Mouse (Mus musculus) cerebellum, adult 2 months (tissue): ENCODE results near the gene Ctcf. TPM values are rescaled to one million over a fixed set of nuclear protein-coding genes. Genes with fewer than 3 reads are reported as not detected.

Experiments
- DNase-seq, 2 experiments: peaks; one replicate each; pipeline ENCODE4 v3.0.0; 2021
- H3K27ac ChIP-seq: fragments of 200-500 bp; 2 replicates; pipeline ENCODE4 v1.5.1; 2012; ENCODE audit warnings: low read length, control low read depth, inconsistent platforms; ENCODE audit not compliant: insufficient read depth
- H3K27me3 ChIP-seq: fragments of 200-500 bp; 2 replicates; pipeline ENCODE4 v1.6.1; 2012; ENCODE audit warnings: inconsistent platforms, mild to moderate bottlenecking, low read length, moderate library complexity; ENCODE audit not compliant: control insufficient read depth, insufficient read depth
- H3K4me1 ChIP-seq: fragments of 200-500 bp; 2 replicates; pipeline ENCODE4 v1.6.1; 2011; ENCODE audit warnings: low read length; ENCODE audit not compliant: control insufficient read depth, insufficient read depth
- H3K4me3 ChIP-seq: fragments of 200-500 bp; replicated peaks from 2 replicates; pipeline ENCODE3; 2011; ENCODE audit warnings: mild to moderate bottlenecking, low read depth, low read length, control low read depth; ENCODE audit not compliant: insufficient read depth
- CTCF ChIP-seq: fragments of 200-500 bp; IDR thresholded peaks from 2 replicates; pipeline ENCODE4 v1.5.1; 2011; ENCODE audit warnings: low read depth, mild to moderate bottlenecking, control low read depth, low read length, moderate library complexity, borderline replicate concordance; ENCODE audit not compliant: insufficient read depth
- POLR2A ChIP-seq: fragments of 200-500 bp; IDR thresholded peaks from 2 replicates; pipeline ENCODE4 v1.6.1; 2011; ENCODE audit warnings: low read length, control low read depth, borderline replicate concordance; ENCODE audit not compliant: insufficient read depth
- WGBS: fragments of 180-500 bp; shearing (Covaris S2); methylation state at CpG from one replicate; pipeline ENCODE4 v1.1.7; 2018; 5-methylcytosine and 5-hydroxymethylcytosine counted together
- polyA plus RNA-seq: library from polyadenylated mRNA; depleted of rRNA; stranded (reverse); fragments of >200 nt; gene quantifications from 2 replicates; pipeline ENCODE4 v1.2.3, GENCODE M21; 2012

Gene Ctcf
- polyA plus RNA-seq, 1 experiment: 41.6 TPM

DNA sequence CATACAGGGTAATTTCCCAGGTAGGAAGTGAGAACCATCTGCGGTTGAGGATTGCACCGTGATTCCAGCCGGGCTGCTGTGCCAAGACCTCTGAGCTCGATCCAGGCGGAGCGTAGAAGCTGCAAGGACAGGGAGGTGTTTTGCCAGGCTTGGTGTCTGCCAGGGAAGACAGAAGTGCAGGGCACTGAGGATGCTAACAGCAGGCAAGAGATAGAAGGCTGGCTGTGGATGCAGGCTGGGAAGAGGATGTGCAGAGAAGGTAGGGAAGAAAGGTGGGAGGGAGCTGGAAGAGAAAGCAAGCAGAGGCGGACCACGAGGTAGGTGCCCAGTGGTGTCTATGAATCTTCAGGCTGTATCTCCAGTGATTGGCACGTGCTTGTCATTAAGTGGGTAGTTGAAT is 24.5 kb upstream of the Ctcf start:
- WGBS: 31% methylated on average over 9 of the region's 9 CpGs
- no peak overlapping the region for H3K4me3 ChIP-seq
- peaks cover 16% of the 10 kb centered on the region for H3K4me1 ChIP-seq
- TF ChIP-seq POLR2A (no peak), CTCF (no peak)
- H3K27me3 ChIP-seq: no peaks in the 10 kb centered on the region
- DNase-seq: peak in 1 of 2 experiments; percentile 34
- H3K27ac ChIP-seq: no peak overlapping the region; the same call in 1 of the 2 replicates

DNA sequence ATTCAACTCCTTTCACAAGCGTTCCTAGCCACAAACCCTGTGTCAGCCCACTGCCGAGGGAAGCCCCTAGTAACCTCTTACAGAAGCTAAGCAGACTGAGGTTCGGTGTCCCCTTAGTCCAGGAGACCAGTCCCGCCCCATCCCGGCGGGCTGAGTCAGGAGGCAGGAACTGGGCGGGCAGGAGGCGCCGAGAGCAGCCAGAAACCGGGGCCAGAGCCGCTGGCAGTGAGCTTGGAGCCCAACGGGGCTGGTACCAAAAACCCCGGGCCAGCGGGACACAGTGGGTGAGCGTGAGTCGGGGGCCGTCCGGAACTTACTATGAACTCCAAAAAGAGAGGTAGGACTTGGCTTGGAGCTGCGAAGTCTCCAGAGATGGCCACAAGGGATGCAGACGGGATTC is 23.3 kb upstream of the Ctcf start:
- 4% methylated on average over 20 of the region's 20 CpGs for WGBS

DNA sequence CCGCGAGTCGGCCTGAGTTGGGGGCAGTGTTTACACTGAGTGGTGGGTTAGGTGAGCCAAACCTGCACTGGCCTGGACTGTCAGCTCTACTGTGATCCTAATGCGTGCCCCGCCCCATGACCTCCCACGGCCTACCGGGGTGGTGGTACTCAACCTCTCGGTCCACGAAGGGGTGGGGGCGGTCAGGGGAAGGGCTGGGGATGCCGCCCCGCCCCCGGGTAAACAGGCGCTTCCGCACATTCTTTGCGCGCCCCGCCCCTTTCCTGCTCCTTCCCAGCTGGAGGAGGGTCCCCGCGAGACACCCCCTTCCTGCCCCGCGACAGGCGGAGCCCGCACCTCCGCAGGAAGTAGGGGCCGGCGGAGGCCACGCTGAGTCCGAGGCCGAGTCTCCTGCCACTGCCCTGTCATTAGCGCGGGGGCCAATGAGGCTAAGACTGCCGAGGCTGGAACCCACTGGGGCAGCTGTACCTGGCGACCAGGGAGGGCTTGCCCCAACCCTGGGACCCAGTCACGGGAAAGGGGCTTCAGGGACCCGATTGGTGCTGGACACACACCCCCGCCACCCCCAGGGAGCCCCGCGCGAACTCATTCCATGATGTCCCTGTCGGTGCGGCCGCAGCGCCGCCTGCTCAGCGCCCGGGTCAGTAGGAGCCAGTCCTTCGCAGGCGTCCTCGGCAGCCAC is 22.4 kb upstream of the Ctcf start:
- WGBS: 11% methylated on average over 50 of the region's 50 CpGs
- Histone ChIP-seq H3K27me3 (no peaks in the 10 kb centered on the region), H3K4me3 (peak overlapping the region; percentile 46), H3K4me1 (peaks cover 12% of the 10 kb centered on the region), H3K27ac (no peak overlapping the region)
- DNase-seq: no peak
- no peak for TF ChIP-seq POLR2A
- no peak for TF ChIP-seq CTCF

More for the DNA sequence above, 23.3 kb upstream of the Ctcf start:
- Histone ChIP-seq H3K4me3 (peak overlapping the region; percentile 26), H3K4me1 (peaks cover 12% of the 10 kb centered on the region), H3K27ac (no peak overlapping the region), H3K27me3 (no peaks in the 10 kb centered on the region)
- peak; percentile 50 to 57 for DNase-seq
- TF ChIP-seq POLR2A (no peak), CTCF (no peak)

DNA sequence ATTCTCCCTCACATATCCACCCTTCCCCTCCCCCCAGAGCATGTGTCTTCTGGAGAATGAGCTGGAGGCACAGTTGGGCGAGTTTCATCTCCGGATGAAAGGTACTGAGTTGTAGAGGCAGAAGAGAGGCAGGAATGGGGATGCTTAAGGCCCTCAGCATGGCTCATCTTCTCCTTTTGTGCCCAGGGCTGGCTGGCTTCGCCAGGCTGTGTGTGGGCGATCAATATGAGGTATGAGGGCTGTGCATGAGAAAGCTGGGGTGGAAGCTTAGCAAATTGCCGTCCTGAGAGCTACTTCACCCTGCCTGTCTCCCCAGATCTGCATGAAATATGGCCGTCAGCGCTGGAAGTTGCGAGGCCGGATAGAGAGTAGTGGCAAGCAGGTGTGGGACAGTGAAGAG is 20.4 kb upstream of the Ctcf start:
- Histone ChIP-seq H3K27ac (no peak overlapping the region), H3K27me3 (no peaks in the 10 kb centered on the region), H3K4me1 (peaks cover 12% of the 10 kb centered on the region), H3K4me3 (no peak overlapping the region)
- TF ChIP-seq CTCF (no peak), POLR2A (no peak)
- no peak for DNase-seq
- 91% methylated on average over 9 of the region's 9 CpGs for WGBS

DNA sequence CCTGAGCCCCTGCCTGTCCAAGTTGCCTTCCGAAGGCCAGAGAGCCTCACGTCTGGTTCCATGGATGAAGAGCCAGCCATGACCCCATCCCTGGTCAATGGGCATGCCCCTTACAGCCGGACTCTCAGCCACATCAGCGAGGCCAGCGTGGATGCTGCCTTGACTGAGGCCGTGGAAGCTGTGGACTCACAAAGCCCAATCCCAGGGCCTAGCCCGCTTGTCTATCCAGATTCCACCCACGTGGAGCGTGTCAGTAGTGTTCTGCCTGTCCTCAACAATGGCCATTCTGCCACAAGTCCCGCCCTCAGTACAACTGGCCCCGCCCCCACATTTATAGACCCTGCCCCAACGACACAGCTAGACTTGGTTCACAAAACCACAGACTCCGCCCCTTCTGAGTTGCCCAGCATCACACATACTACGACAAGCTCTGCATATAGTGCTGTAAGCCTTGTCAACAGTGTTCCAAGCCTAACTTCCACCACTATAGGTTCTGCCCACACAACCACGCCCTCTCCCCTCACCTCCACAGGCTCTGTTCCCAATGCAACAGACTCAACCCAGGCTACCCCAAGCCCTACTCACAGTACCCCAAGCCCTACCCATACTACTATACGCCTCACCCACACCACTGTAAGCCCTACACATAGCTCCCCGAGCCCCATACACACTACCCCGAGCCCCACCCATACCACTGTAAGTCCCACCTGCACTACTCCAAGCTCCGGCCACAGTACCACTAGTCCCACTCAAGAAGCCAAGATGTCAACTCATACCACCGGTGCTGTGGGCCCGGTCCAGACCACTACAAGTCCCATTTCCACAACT is 18.7 kb upstream of the Ctcf start:
- TF ChIP-seq CTCF (no peak), POLR2A (no peak)
- H3K27ac ChIP-seq: no peak overlapping the region
- no peak for DNase-seq

DNA sequence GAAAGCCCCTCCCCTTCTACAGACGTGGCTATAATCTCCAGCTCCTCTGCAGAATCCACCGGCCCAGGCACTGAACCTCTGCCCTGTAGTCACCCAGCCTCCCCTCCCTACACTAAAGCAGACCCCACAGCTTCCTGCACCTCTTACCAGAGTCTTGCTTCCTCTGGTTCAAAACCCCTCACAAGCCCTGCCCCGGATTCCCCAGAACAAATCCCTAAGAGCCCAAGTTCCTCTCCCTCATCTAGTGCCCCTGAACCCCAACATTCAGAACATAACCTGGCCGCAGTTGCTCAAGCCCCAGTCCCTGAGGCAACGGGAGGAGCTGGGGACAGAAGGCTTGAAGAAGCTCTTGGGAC is 18.1 kb upstream of the Ctcf start:
- no peak for DNase-seq
- no peak overlapping the region for H3K27ac ChIP-seq
- peaks cover 20% of the 10 kb centered on the region for H3K4me1 ChIP-seq
- H3K4me3 ChIP-seq: no peak overlapping the region
- no peaks in the 10 kb centered on the region for H3K27me3 ChIP-seq
- 93% methylated on average over 5 of the region's 5 CpGs for WGBS
- no peak for TF ChIP-seq CTCF
- TF ChIP-seq POLR2A: no peak

More for the DNA sequence above, 18.7 kb upstream of the Ctcf start:
- no peaks in the 10 kb centered on the region for H3K27me3 ChIP-seq
- no peak overlapping the region for H3K4me3 ChIP-seq
- H3K4me1 ChIP-seq: peaks cover 14% of the 10 kb centered on the region
- WGBS: 89% methylated on average over 21 of the region's 21 CpGs

DNA sequence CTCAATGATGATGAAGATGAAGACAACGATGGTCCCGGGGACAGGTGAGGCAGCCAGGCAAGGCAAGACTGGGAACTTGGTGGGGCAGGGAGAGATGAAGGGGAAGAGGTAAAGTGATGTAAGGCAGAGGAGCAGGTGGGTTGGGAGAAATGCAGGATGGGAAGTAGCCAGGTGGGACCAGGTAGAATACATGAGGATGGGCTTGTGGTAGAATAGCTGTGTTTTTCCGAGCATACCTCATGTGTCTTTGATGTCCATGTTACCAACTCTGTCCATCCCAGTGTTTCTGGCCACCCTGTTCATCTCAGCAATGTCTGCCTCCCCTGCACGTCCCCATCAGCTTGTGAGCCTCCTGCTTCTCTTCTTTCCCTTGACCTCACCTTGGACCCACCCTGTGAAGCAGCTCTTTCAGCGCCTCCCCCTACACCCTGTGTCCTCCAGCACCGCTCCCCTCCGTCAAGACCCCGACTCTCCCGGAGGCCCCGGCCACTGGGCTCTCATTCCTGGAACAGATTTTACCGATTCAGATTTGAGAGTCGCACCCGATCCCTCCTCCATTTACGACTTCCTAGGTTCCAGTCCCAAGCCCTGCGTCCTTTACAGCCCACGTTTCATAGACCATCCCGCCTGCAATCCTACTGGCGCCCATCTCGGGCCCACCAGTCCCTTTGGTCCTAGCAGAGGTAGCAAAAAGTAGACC is 17.3 kb upstream of the Ctcf start:
- no peak overlapping the region for H3K27ac ChIP-seq
- H3K4me1 ChIP-seq: peaks cover 15% of the 10 kb centered on the region
- H3K27me3 ChIP-seq: no peaks in the 10 kb centered on the region
- no peak overlapping the region for H3K4me3 ChIP-seq
- WGBS: 94% methylated on average over 19 of the region's 19 CpGs
- TF ChIP-seq POLR2A (no peak), CTCF (no peak)
- DNase-seq: no peak

DNA sequence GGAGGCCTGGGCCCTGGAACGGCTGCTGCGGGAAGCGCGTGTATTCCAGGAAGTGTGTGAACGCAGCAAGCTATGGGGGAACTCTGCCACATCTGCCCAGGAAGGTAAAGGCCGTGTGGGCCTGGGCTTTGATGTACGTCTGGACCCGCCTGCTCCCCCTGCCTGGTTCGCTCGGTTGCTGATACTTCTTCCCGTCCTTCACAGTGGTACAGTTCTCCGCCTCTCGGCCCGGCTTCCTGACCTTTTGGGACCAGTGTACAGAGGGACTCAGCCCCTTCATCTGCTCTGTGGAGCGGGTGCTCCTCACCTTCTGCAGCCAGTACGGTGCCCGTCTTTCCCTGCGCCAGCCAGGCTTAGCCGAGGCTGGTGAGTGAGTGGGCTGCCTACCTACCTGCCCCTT is 16.2 kb upstream of the Ctcf start:
- Histone ChIP-seq H3K27me3 (no peaks in the 10 kb centered on the region), H3K4me3 (no peak overlapping the region), H3K27ac (no peak overlapping the region), H3K4me1 (peaks cover 18% of the 10 kb centered on the region)
- TF ChIP-seq POLR2A (no peak), CTCF (no peak)
- no peak for DNase-seq
- 81% methylated on average over 19 of the region's 19 CpGs for WGBS
